In the genomic region with DNA sequence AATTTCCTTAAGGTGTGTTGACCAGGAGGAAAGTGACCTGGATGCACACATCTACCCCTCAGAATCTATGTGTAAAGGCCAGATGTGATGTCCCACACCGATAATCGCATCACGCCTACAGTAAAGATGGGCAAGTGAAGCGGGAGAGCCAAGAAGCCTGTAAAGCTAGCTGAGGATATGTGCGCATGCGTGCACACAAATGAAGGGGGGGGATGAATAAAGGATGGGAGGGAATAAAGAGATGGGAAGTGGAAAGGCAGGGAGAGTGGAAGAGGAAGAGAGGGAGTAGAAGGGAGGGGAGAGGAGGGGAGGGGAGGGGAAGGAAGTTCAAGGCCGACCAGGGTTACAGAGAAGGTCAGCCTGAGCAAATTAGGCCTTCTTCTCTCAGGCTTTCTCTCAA, we compare ENCODE assay signal across 29 mouse cellular contexts.
DNase-seq lines count a peak whose midpoint lies in the region; ATAC-seq and TF ChIP-seq lines count a peak whose summit lies in the region.
"Had no signal": no experiment of that assay in that cellular context is flagged by ENCODE, and none has a peak within 500 bp of the region (broad histone marks: within the 10 kb centered on the region; RNA-seq: fewer than 3 reads in every experiment).

No protein-coding gene starts in this region.

- no peak for ATAC-seq in liver, embryonic 16.5 days (ENCODE audit: low read depth)
- ATAC-seq in cerebellum, adult (ENCODE audit: insufficient number of reproducible peaks, low FRiP score, low TSS enrichment): no peak
- ATAC-seq: hindbrain, embryonic 16.5 days; intestine, embryonic 15.5 days had no signal

- no peak for TF ChIP-seq EP300 in ES-Bruce4 (IDR thresholded peaks at IDR 0.05; ENCODE audit: insufficient read depth, low read depth, low read length)

- H3K4me3 ChIP-seq in ES-Bruce4 (ENCODE audit: low read depth, low read length): no peak overlapping the region
- no peak overlapping the region; a peak in 1 of 4 replicates for H3K4me3 ChIP-seq in ES-E14 (ENCODE audit: insufficient read depth in 1 of 2, low read depth in 1 of 2, low read length in 2 of 2, poor library complexity in 1 of 2, severe bottlenecking in 1 of 2)
- no peak overlapping the region for H3K4me3 ChIP-seq in liver, embryonic 16.5 days (ENCODE audit: low read depth, low read length)
- no peak overlapping the region for H3K4me3 ChIP-seq in gastrocnemius, adult 2 months
- H3K4me3 ChIP-seq: forebrain, embryonic 12.5 days; heart, embryonic 10.5 days; heart, embryonic 15.5 days; intestine, embryonic 15.5 days; limb, embryonic 10.5 days; limb, embryonic 15.5 days; lung, embryonic 15.5 days; midbrain, embryonic 12.5 days had no signal

- H3K4me1 ChIP-seq in ES-Bruce4 (ENCODE audit: control insufficient read depth, insufficient read depth, low read length): peaks cover 7% of the 10 kb centered on the region
- peaks cover 18 to 40% of the 10 kb centered on the region in 2 experiments for H3K4me1 ChIP-seq in ES-E14 (ENCODE audit: control insufficient read depth in 2 of 2, insufficient read depth in 2 of 2, low read length in 2 of 2, poor library complexity in 1 of 2)
- H3K4me1 ChIP-seq in liver, embryonic 16.5 days (ENCODE audit: control insufficient read depth, low read depth, low read length): peaks cover 58% of the 10 kb centered on the region

- no peak for TF ChIP-seq POLR2A in ES-Bruce4 (IDR thresholded peaks at IDR 0.05; ENCODE audit: insufficient read depth, low read length)

- DNase-seq in ES-E14 (ENCODE audit: low read depth, low spot score): no peak
- peak; percentile 19 for DNase-seq in large intestine, adult 2 months (ENCODE audit: low read depth, low spot score)
- no peak for DNase-seq in neural tube, embryonic 10.5 days (ENCODE audit: extremely low spot score, low spot score)
- no peak for DNase-seq in gastrocnemius, adult 2 months
- DNase-seq: adrenal gland, postnatal 10 days; B cell, adult 2 months; cerebellum, adult 11 months; cerebellum, adult 9-10 months; cerebellum, postnatal 36 days; embryo, embryonic 11 days; gastrocnemius, postnatal 25 days; heart, adult 11 months; kidney, adult 8-10 months; kidney, postnatal 4 days; layer of hippocampus, adult 9-11 months; thymus, postnatal 14 days had no signal

- 0 out of 2 replicates have a peak overlapping the region, but pooled peaks have one; percentile 4 for H3K27ac ChIP-seq in ES-Bruce4 (ENCODE audit: insufficient read depth, low read length)
- H3K27ac ChIP-seq in ES-E14 (ENCODE audit: insufficient read depth, low read depth, low read length, poor library complexity, severe bottlenecking): peak overlapping the region; percentile 62; the same call in 1 of the 2 replicates
- H3K27ac ChIP-seq in liver, embryonic 16.5 days (ENCODE audit: low read length): peak overlapping the region; percentile 21; the same call in 1 of the 2 replicates
- H3K27ac ChIP-seq in gastrocnemius, adult 2 months: no peak overlapping the region
- H3K27ac ChIP-seq: forebrain, embryonic 12.5 days; heart, embryonic 10.5 days; heart, embryonic 15.5 days; intestine, embryonic 15.5 days; kidney, postnatal 0 days; limb, embryonic 10.5 days; limb, embryonic 15.5 days; lung, embryonic 15.5 days; midbrain, embryonic 12.5 days had no signal

- H3K9me3 ChIP-seq in ES-Bruce4 (replicated peaks; ENCODE audit: control insufficient read depth, insufficient read depth, low read length, poor library complexity, severe bottlenecking) (no peaks in the 10 kb centered on the region), ES-E14 (ENCODE audit: control insufficient read depth, insufficient read depth, low read depth, low read length) (no peaks in the 10 kb centered on the region)
- no peaks in the 10 kb centered on the region for H3K9me3 ChIP-seq in liver, embryonic 16.5 days (replicated peaks; ENCODE audit: control insufficient read depth, low read length)
- H3K9me3 ChIP-seq: forebrain, embryonic 12.5 days; heart, embryonic 10.5 days; heart, embryonic 15.5 days; intestine, embryonic 15.5 days; limb, embryonic 10.5 days; limb, embryonic 15.5 days; lung, embryonic 15.5 days; midbrain, embryonic 12.5 days had no signal

- intact Hi-C loops in gastrocnemius, adult 2 months (cut with DNase I): no loop called here

- in situ Hi-C loops in ES-E14 (cut with MboI; ENCODE audit: low sequenced_read_pairs in 2 of 2, unreplicated experiment in 2 of 2): no loop called here

- H3K9ac ChIP-seq in ES-Bruce4 (ENCODE audit: low read depth, poor library complexity, severe bottlenecking) (no peak overlapping the region), ES-E14 (ENCODE audit: insufficient read depth, low read depth, low read length, poor library complexity, severe bottlenecking) (peak overlapping the region; percentile 65; the same call in 1 of the 2 replicates)
- no peak overlapping the region for H3K9ac ChIP-seq in liver, embryonic 16.5 days (ENCODE audit: low read depth, low read length)
- H3K9ac ChIP-seq: forebrain, embryonic 12.5 days; heart, embryonic 15.5 days; intestine, embryonic 15.5 days; limb, embryonic 15.5 days; lung, embryonic 15.5 days; midbrain, embryonic 12.5 days had no signal

- H3K4me2 ChIP-seq in liver, embryonic 16.5 days (ENCODE audit: low read depth, low read length): no peak overlapping the region
- H3K4me2 ChIP-seq: forebrain, embryonic 12.5 days; heart, embryonic 15.5 days; intestine, embryonic 15.5 days; limb, embryonic 15.5 days; lung, embryonic 15.5 days; midbrain, embryonic 12.5 days had no signal

- H3K36me3 ChIP-seq in ES-Bruce4 (ENCODE audit: control insufficient read depth, insufficient read depth, low read length, poor library complexity, severe bottlenecking): no peaks in the 10 kb centered on the region
- H3K36me3 ChIP-seq in ES-E14 (ENCODE audit: control insufficient read depth, insufficient read depth, low read length, poor library complexity, severe bottlenecking): no peaks in the 10 kb centered on the region
- H3K36me3 ChIP-seq in liver, embryonic 16.5 days (ENCODE audit: control insufficient read depth, insufficient read depth): no peaks in the 10 kb centered on the region
- H3K36me3 ChIP-seq: forebrain, embryonic 12.5 days; heart, embryonic 10.5 days; heart, embryonic 15.5 days; intestine, embryonic 15.5 days; limb, embryonic 10.5 days; limb, embryonic 15.5 days; lung, embryonic 15.5 days; midbrain, embryonic 12.5 days had no signal

- TF ChIP-seq CTCF in ES-Bruce4 (IDR thresholded peaks at IDR 0.05; ENCODE audit: low read depth, low read length): no peak
- TF ChIP-seq CTCF in gastrocnemius, adult 2 months (IDR thresholded peaks at IDR 0.05): no peak

- 43% methylated on average over 7 of the region's 7 CpGs for WGBS in large intestine, adult 2 months
- 77% methylated on average over 7 of the region's 7 CpGs for WGBS in liver, embryonic 16.5 days (ENCODE audit: insufficient replicate concordance)

- H3K27me3 ChIP-seq in ES-Bruce4 (ENCODE audit: control insufficient read depth, insufficient read depth, low read length, poor library complexity, severe bottlenecking): no peaks in the 10 kb centered on the region
- no peaks in the 10 kb centered on the region for H3K27me3 ChIP-seq in liver, embryonic 16.5 days (ENCODE audit: control insufficient read depth, insufficient read depth, low read depth, low read length)
- H3K27me3 ChIP-seq: forebrain, embryonic 12.5 days; heart, embryonic 15.5 days; intestine, embryonic 15.5 days; limb, embryonic 15.5 days; lung, embryonic 15.5 days; midbrain, embryonic 12.5 days had no signal

TF ChIP-seq in ES-E14, 5 proteins besides CTCF, POLR2A, EP300 and RAD21:
- TF ChIP-seq ZC3H11A (IDR thresholded peaks at IDR 0.05; ENCODE audit: borderline replicate concordance, low read depth, low read length) (no peak), CHD2 (IDR thresholded peaks at IDR 0.05; ENCODE audit: low read depth, low read length) (no peak), HCFC1 (IDR thresholded peaks at IDR 0.05; ENCODE audit: borderline replicate concordance, insufficient read depth, low read length) (no peak), MAFK (IDR thresholded peaks at IDR 0.05; ENCODE audit: insufficient read depth, low read depth, low read length) (no peak), ZNF384 (IDR thresholded peaks at IDR 0.05; ENCODE audit: low read depth, low read length) (no peak)
